Mouse (Mus musculus) embryonic facial prominence, embryonic 13.5 days (tissue): Measurements from ENCODE around the gene Ostm1. TPM values are rescaled to one million over a fixed set of nuclear protein-coding genes. Genes with fewer than 3 reads are reported as not detected.

Experiments
- ATAC-seq: fragments of 200-750 bp; cut with Nextera tagmentation; 2 replicates; pipeline ENCODE4 v1.8.0; 2017; ENCODE audit warnings: low read depth; ENCODE audit not compliant: insufficient number of reproducible peaks, insufficient read depth, low FRiP score, low TSS enrichment
- H3K27ac ChIP-seq: fragments of 300-500 bp; sonication (generic); 2 replicates; pipeline ENCODE4 v1.5.1; 2015; ENCODE audit warnings: moderate library complexity, mild to moderate bottlenecking, inconsistent platforms
- H3K27me3 ChIP-seq: fragments of 300-500 bp; sonication (generic); 2 replicates; pipeline ENCODE4 v1.6.1; 2015; ENCODE audit warnings: mild to moderate bottlenecking, inconsistent platforms
- H3K36me3 ChIP-seq: fragments of 300-500 bp; sonication (generic); 2 replicates; pipeline ENCODE4 v1.6.1; 2015; ENCODE audit warnings: mild to moderate bottlenecking, inconsistent platforms
- H3K4me1 ChIP-seq: fragments of 300-500 bp; sonication (generic); 2 replicates; pipeline ENCODE4 v1.6.1; 2015; ENCODE audit warnings: inconsistent platforms
- H3K4me2 ChIP-seq: fragments of 300-500 bp; sonication (generic); 2 replicates; pipeline ENCODE4 v1.6.1; 2015; ENCODE audit warnings: moderate library complexity, mild to moderate bottlenecking, inconsistent platforms
- H3K4me3 ChIP-seq: fragments of 300-500 bp; sonication (generic); 2 replicates; pipeline ENCODE4 v1.5.1; 2015; ENCODE audit warnings: mild to moderate bottlenecking, inconsistent platforms
- H3K9ac ChIP-seq: fragments of 300-500 bp; sonication (generic); 2 replicates; pipeline ENCODE4 v1.6.1; 2015; ENCODE audit warnings: mild to moderate bottlenecking, inconsistent platforms
- H3K9me3 ChIP-seq: fragments of 300-500 bp; sonication (generic); 2 replicates; pipeline ENCODE4 v1.6.1; 2016; ENCODE audit warnings: inconsistent platforms
- WGBS: fragments of 180-500 bp; shearing (Covaris S2); methylation state at CpG from one replicate; pipeline ENCODE4 v1.1.7; 2015; ENCODE audit warnings: mixed read lengths; 5-methylcytosine and 5-hydroxymethylcytosine counted together
- polyA plus RNA-seq: library from polyadenylated mRNA; unstranded; fragments of >200 nt; fragmentation: Nextera tagmentation; extraction: Ambion mirVana; gene quantifications from 2 replicates; pipeline ENCODE4 v1.2.1, GENCODE M21; 2015

The Ostm1 gene
- polyA plus RNA-seq: 10.8 and 12.5 TPM in 2 replicates

GRCm38 (mm10) chr10:42583157-42583872, at the start of gene Ostm1, which contains the start of gene Nr2e1:
Ostm1 (plus strand) TSS chr10:42583822.
Nr2e1 (minus strand) TSS chr10:42583632.
- ATAC-seq: no peak
- WGBS: under 1% methylated on average over 43 of the region's 43 CpGs
- Histone ChIP-seq H3K9ac (0 out of 2 replicates have a peak within 1 kb of the TSS, but pooled peaks have one; percentile 32), H3K9me3 (no peaks in the 10 kb centered on the region), H3K27me3 (peaks cover 99% of the 10 kb centered on the region), H3K4me3 (peak within 1 kb of the TSS; percentile 36), H3K36me3 (no peaks in the 10 kb centered on the region), H3K27ac (no peak within 1 kb of the TSS), H3K4me1 (peaks cover 31% of the 10 kb centered on the region), H3K4me2 (peak within 1 kb of the TSS; percentile 55)

- peaks cover 69% of the 10 kb centered on the region for H3K36me3 ChIP-seq
- no peaks in the 10 kb centered on the region for H3K27me3 ChIP-seq
- no peak overlapping the region for H3K27ac ChIP-seq
- 88% methylated on average over 11 of the region's 11 CpGs for WGBS
- no peak overlapping the region for H3K4me3 ChIP-seq
- no peak overlapping the region for H3K4me2 ChIP-seq
- no peaks in the 10 kb centered on the region for H3K4me1 ChIP-seq
- ATAC-seq: no peak
- no peak overlapping the region for H3K9ac ChIP-seq
- H3K9me3 ChIP-seq: no peaks in the 10 kb centered on the region
These were observed 49.7 kb upstream of the Ostm1 start for GRCm38 (mm10) chr10:42533836-42534453.

GRCm38 (mm10) chr10:42537571-42538316, 45.9 kb upstream of the Ostm1 start:
- ATAC-seq: no peak
- 0 out of 2 replicates have a peak, but pooled peaks cover 3% of the 10 kb centered on the region for H3K4me1 ChIP-seq
- no peaks in the 10 kb centered on the region for H3K9me3 ChIP-seq
- H3K36me3 ChIP-seq: peaks cover 40% of the 10 kb centered on the region
- H3K9ac ChIP-seq: no peak overlapping the region
- WGBS: 78% methylated on average over 9 of the region's 9 CpGs
- no peak overlapping the region for H3K4me2 ChIP-seq
- no peaks in the 10 kb centered on the region for H3K27me3 ChIP-seq
- H3K27ac ChIP-seq: no peak overlapping the region
- H3K4me3 ChIP-seq: no peak overlapping the region

DNA sequence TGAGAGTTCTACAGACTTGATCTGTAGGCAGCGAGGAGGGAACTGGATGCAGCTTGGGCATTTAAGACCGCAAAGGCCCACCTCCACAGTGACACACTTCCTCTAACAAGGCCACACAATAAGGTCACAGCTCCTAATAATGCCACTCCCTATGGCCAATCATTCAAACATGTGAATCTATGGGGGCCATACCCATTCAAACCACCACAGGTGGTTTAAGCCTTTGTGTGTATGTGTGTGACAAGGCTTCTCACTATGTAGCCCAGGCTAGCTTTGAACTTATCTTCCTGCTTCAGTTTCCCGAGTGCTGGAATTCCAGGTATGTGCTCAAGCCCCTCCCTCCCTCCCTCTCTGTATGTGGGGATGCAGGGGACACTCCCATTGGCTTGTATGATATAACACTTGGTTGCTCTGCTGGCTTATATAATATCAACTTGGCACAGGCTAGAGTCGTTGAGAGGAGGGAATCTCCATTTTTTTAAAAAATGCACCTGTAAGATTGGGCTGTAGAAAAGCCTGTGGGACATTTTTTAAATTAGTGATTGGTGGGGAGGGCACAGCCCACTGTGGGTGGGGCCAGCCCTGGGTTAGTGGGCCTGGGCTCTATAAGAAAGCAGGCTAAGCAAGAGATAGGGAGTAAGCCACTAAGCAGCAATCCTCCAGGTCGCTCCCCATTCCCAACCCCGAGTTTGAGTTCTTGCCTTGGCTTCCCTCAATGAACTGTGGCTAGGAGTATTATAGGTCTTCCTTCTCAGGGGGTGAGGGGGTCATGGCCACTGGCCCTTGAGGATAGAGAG, 37.7 kb upstream of the Ostm1 start:
- 78% methylated on average over 6 of the region's 6 CpGs for WGBS

DNA sequence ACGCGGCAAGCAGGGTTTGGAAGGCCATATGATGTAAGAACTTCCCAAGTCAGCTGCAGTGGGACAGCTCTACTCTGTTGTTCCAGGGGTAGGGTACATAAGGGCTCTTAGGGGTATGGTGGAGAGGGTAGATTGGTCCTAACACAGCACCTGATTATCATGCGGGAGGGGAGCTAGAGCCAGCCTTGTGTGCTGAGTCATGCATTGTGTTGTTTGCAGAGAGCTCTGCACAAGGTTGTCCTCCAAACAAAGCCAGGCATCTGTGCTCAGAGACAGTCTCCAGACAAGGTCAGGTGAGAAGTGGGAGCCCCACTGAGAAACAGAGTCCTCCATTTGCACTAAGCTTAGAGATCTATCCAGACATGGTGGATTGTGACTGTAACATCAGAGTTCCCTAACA, 37.1 kb upstream of the Ostm1 start:
- H3K9ac ChIP-seq: no peak overlapping the region
- H3K4me2 ChIP-seq: no peak overlapping the region
- H3K4me1 ChIP-seq: no peaks in the 10 kb centered on the region
- no peak for ATAC-seq
- H3K4me3 ChIP-seq: no peak overlapping the region
- H3K9me3 ChIP-seq: no peaks in the 10 kb centered on the region
- WGBS: 91% methylated on average over 3 of the region's 3 CpGs
- no peaks in the 10 kb centered on the region; the same call in 1 of the 2 replicates for H3K27me3 ChIP-seq
- no peak overlapping the region for H3K27ac ChIP-seq
- H3K36me3 ChIP-seq: no peaks in the 10 kb centered on the region

More for the DNA sequence above, 37.7 kb upstream of the Ostm1 start:
- Histone ChIP-seq H3K36me3 (no peaks in the 10 kb centered on the region), H3K9me3 (no peaks in the 10 kb centered on the region), H3K4me2 (no peak overlapping the region), H3K9ac (no peak overlapping the region), H3K27me3 (no peaks in the 10 kb centered on the region), H3K27ac (no peak overlapping the region), H3K4me1 (no peaks in the 10 kb centered on the region), H3K4me3 (no peak overlapping the region)
- ATAC-seq: no peak

GRCm38 (mm10) chr10:42559581-42560200, 23.9 kb upstream of the Ostm1 start:
- H3K36me3 ChIP-seq: no peaks in the 10 kb centered on the region
- 72% methylated on average over 5 of the region's 5 CpGs for WGBS
- no peak overlapping the region for H3K4me2 ChIP-seq
- no peak overlapping the region for H3K9ac ChIP-seq
- no peaks in the 10 kb centered on the region for H3K9me3 ChIP-seq
- ATAC-seq: no peak
- no peak overlapping the region for H3K4me3 ChIP-seq
- H3K27ac ChIP-seq: no peak overlapping the region
- peaks cover 30% of the 10 kb centered on the region for H3K27me3 ChIP-seq
- no peaks in the 10 kb centered on the region for H3K4me1 ChIP-seq

DNA sequence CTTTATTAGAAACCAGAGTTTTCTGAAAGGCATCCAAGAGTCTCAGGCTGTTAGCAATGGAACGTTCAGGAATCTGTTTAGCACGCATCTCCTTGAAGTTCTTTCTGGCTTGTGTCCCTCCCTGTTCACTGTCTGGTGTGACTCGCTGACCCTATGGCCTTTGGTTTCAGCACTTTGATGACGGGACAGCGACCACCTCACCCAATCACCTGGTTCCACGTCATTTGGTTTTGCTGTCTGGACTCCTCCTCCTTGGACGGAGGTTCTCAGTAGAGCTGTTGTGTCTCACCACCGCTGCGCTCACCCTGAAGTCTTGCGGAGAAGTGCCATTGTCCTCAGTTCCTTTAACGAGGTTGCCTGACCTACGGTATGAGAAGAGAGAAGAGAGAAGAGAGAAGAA, 21.4 kb upstream of the Ostm1 start:
- no peak overlapping the region for H3K27ac ChIP-seq
- no peak overlapping the region for H3K9ac ChIP-seq
- ATAC-seq: no peak
- H3K36me3 ChIP-seq: no peaks in the 10 kb centered on the region
- H3K9me3 ChIP-seq: no peaks in the 10 kb centered on the region
- peaks cover 56% of the 10 kb centered on the region for H3K27me3 ChIP-seq
- no peaks in the 10 kb centered on the region for H3K4me1 ChIP-seq
- WGBS: 3% methylated on average over 12 of the region's 12 CpGs
- no peak overlapping the region for H3K4me3 ChIP-seq
- 0 out of 2 replicates have a peak overlapping the region, but pooled peaks have one; percentile 11 for H3K4me2 ChIP-seq

GRCm38 (mm10) chr10:42572567-42572966, 11.1 kb upstream of the Ostm1 start:
- no peak overlapping the region for H3K9ac ChIP-seq
- 5% methylated on average over 20 of the region's 20 CpGs for WGBS
- H3K27ac ChIP-seq: no peak overlapping the region
- peak overlapping the region; percentile 14; the same call in 1 of the 2 replicates for H3K4me3 ChIP-seq
- H3K4me2 ChIP-seq: no peak overlapping the region
- no peaks in the 10 kb centered on the region for H3K9me3 ChIP-seq
- H3K4me1 ChIP-seq: no peaks in the 10 kb centered on the region
- no peaks in the 10 kb centered on the region for H3K36me3 ChIP-seq
- no peak for ATAC-seq
- peaks cover 97% of the 10 kb centered on the region for H3K27me3 ChIP-seq

DNA sequence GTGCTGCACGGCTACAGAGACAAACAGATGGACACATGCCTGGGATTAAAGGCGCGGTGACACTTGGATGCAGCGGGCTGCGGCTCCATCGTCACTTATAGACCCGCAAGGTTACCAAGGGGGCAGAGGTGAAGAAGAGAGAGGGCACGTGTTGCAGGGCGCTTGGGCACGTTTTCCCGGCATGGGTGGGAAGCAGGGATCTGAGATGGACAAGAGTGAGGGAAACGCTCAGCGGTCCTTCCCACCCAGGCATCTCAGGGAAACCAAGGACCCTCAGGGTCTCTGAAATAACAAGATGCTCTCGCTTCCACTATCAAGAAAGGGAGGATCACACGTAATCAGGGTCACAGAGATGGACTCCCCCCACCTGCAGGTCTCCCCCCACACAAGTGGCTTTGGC, 10.7 kb upstream of the Ostm1 start:
- Histone ChIP-seq H3K4me1 (no peaks in the 10 kb centered on the region), H3K27ac (no peak overlapping the region), H3K36me3 (no peaks in the 10 kb centered on the region), H3K9me3 (no peaks in the 10 kb centered on the region), H3K27me3 (peaks cover 98% of the 10 kb centered on the region), H3K9ac (no peak overlapping the region), H3K4me2 (no peak overlapping the region), H3K4me3 (peak overlapping the region; percentile 14; the same call in 1 of the 2 replicates)
- WGBS: 6% methylated on average over 15 of the region's 15 CpGs
- no peak for ATAC-seq

DNA sequence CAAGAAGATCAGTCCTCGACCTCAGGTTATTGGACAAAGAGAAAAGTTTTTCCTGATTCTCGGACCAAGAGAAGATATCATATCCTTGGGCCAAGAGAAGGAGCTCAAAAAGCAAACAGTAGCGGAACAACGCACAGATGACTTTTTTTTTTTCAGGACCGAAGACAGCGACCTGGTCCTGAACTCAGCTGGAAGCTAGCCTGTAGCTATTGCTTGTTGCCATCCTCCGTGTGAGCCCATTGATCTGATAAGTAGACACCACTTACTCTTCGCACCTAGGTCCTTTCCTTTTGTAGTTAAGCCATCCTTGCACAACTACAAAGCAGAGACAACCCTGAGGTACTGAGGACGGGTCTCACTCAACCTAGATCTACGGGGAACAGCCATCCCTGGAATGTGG, 9.0 kb upstream of the Ostm1 start:
- Histone ChIP-seq H3K9ac (no peak overlapping the region), H3K27ac (no peak overlapping the region), H3K4me3 (no peak overlapping the region), H3K9me3 (no peaks in the 10 kb centered on the region), H3K27me3 (peaks cover 99% of the 10 kb centered on the region), H3K4me1 (0 out of 2 replicates have a peak, but pooled peaks cover 1% of the 10 kb centered on the region), H3K4me2 (no peak overlapping the region), H3K36me3 (no peaks in the 10 kb centered on the region)
- 4% methylated on average over 10 of the region's 10 CpGs for WGBS
- ATAC-seq: no peak
